Mouse (Mus musculus) heart, embryonic 14.5 days (tissue): ENCODE results near the gene Olfr51. TPM values are rescaled to one million over a fixed set of nuclear protein-coding genes. Genes with fewer than 3 reads are reported as not detected.
"Not testable (repeated sequence)": the region's sequence is repeated elsewhere in the genome, so short reads cannot be mapped to it uniquely, and the experiment has no call there.

Experiments
- ATAC-seq: fragments of 200-750 bp; cut with Nextera tagmentation; 2 replicates; pipeline ENCODE4 v1.8.0; 2017; ENCODE audit warnings: low read depth, moderate TSS enrichment; ENCODE audit not compliant: insufficient number of reproducible peaks, insufficient read depth, low FRiP score
- H3K27ac ChIP-seq, 2 experiments: fragments of 200-500 bp in 1 of 2; fragments of 300-500 bp in 1 of 2; sonication (generic) in 1 of 2; replicated peaks in 1 of 2; 2 replicates each; pipeline ENCODE4 v1.5.1; 2012 to 2014; ENCODE audit warnings: low read depth in 2 of 2, low read length in 2 of 2, control low read depth in 1 of 2, mild to moderate bottlenecking in 1 of 2, mixed read lengths in 1 of 2; ENCODE audit not compliant: control insufficient read depth in 1 of 2, insufficient read depth in 1 of 2
- H3K27me3 ChIP-seq: fragments of 300-500 bp; sonication (generic); 2 replicates; pipeline ENCODE4 v1.6.1; 2014; ENCODE audit warnings: mild to moderate bottlenecking, low read length, control low read depth; ENCODE audit not compliant: control insufficient read depth, insufficient read depth
- H3K36me3 ChIP-seq: fragments of 300-500 bp; sonication (generic); 2 replicates; pipeline ENCODE4 v1.6.1; 2014; ENCODE audit warnings: mild to moderate bottlenecking, control low read depth, low read length, mixed read lengths; ENCODE audit not compliant: control insufficient read depth, insufficient read depth
- H3K4me1 ChIP-seq, 2 experiments: fragments of 200-500 bp in 1 of 2; fragments of 300-500 bp in 1 of 2; sonication (generic) in 1 of 2; 2 replicates each; pipeline ENCODE4 v1.6.1; 2012 to 2014; ENCODE audit warnings: low read length in 2 of 2, control low read depth in 1 of 2, mixed read lengths in 1 of 2; ENCODE audit not compliant: control insufficient read depth in 2 of 2, insufficient read depth in 2 of 2
- H3K4me2 ChIP-seq: fragments of 300-500 bp; sonication (generic); 2 replicates; pipeline ENCODE4 v1.6.1; 2014; ENCODE audit warnings: mild to moderate bottlenecking, low read length
- H3K4me3 ChIP-seq, 2 experiments: fragments of 200-500 bp in 1 of 2; fragments of 300-500 bp in 1 of 2; sonication (generic) in 1 of 2; 2 replicates each; pipeline ENCODE4 v1.5.1; 2012 to 2014; ENCODE audit warnings: low read length in 2 of 2, mild to moderate bottlenecking in 2 of 2, control low read depth in 1 of 2, low read depth in 1 of 2, moderate library complexity in 1 of 2; ENCODE audit not compliant: control insufficient read depth in 1 of 2, insufficient read depth in 1 of 2
- H3K9ac ChIP-seq: fragments of 300-500 bp; sonication (generic); 2 replicates; pipeline ENCODE4 v1.6.1; 2014; ENCODE audit warnings: mild to moderate bottlenecking, low read length
- H3K9me3 ChIP-seq: fragments of 300-500 bp; sonication (generic); 2 replicates; pipeline ENCODE4 v1.6.1; 2016; ENCODE audit warnings: low read length, control low read depth; ENCODE audit not compliant: control insufficient read depth
- WGBS: fragments of 180-500 bp; shearing (Covaris S2); extraction: QIAGEN DNeasy Blood & Tissue Kit; methylation state at CpG from one replicate; pipeline ENCODE4 v1.1.7; 2014; 5-methylcytosine and 5-hydroxymethylcytosine counted together
- polyA plus RNA-seq: library from polyadenylated mRNA; unstranded; fragments of >200 nt; fragmentation: Nextera tagmentation; extraction: Ambion mirVana; gene quantifications from 2 replicates; pipeline ENCODE4 v1.2.1, GENCODE M21; 2014

Olfr51 gene
- polyA plus RNA-seq, 1 experiment from 2014 or later = not detected

DNA sequence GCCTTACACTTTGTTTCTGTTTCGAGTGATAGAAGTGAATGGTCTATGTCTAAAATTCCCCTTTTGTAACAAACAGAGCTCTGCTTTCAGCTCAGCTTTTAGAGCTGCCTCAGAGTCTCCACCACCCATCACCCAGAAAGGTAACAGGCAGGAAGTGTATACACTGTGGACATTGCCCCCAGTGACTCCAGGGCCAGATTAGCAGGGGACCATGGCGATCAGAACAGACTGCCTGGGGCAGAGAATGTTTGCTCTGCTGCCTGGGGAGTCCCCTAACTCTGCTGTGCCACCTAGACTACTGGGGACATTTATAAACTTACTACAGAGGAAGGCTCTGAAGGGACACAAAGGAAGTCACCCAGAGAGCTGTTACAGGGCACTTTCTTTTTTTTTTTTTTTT is 12.9 kb downstream of the Olfr51 start:
- Histone ChIP-seq H3K4me3 (no peak overlapping the region), H3K9me3 (peaks cover under 1% of the 10 kb centered on the region; the same call in 1 of the 2 replicates), H3K36me3 (no peaks in the 10 kb centered on the region), H3K9ac (no peak overlapping the region), H3K27me3 (no peaks in the 10 kb centered on the region), H3K4me1 (no peaks in the 10 kb centered on the region), H3K4me2 (no peak overlapping the region), H3K27ac (no peak overlapping the region)
- 43% methylated on average over 2 of the region's 2 CpGs for WGBS
- no peak for ATAC-seq

DNA sequence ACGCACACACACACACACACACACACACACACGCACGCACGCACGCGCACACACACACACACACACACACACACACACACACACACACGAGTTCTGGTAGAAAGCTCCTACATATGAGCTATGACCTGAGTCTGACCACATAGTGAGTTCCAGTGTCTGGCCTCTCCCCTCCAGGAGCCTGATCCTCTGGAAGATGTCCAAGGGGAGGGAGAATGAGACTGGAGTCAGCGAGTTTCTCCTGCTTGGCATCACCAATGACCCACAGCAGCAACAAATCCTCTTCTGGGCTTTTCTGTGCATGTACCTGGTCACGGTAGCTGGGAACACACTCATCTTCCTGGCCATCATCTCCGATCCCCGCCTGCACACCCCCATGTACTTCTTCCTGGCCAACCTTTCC is 23.4 kb downstream of the Olfr51 start:
- WGBS = 73% methylated on average over 11 of the region's 11 CpGs
- H3K4me1 ChIP-seq, H3K9me3 ChIP-seq, H3K36me3 ChIP-seq, H3K9ac ChIP-seq, H3K4me2 ChIP-seq, H3K27ac ChIP-seq, H3K27me3 ChIP-seq, ATAC-seq, H3K4me3 ChIP-seq: not testable (repeated sequence)

- not testable (repeated sequence) for H3K9ac ChIP-seq, H3K27ac ChIP-seq, H3K36me3 ChIP-seq, H3K27me3 ChIP-seq, ATAC-seq, H3K9me3 ChIP-seq, H3K4me1 ChIP-seq, H3K4me2 ChIP-seq, H3K4me3 ChIP-seq
- WGBS = 74% methylated on average over 8 of the region's 8 CpGs
These were observed 26.0 kb downstream of the Olfr51 start for GRCm38 (mm10) chr11:51029381-51029780.

- WGBS = 79% methylated on average over 2 of the region's 2 CpGs
- no peaks in the 10 kb centered on the region for H3K27me3 ChIP-seq
- no peak overlapping the region for H3K27ac ChIP-seq
- H3K9me3 ChIP-seq = no peaks in the 10 kb centered on the region
- ATAC-seq = no peak
- no peak overlapping the region for H3K9ac ChIP-seq
- H3K4me3 ChIP-seq = no peak overlapping the region
- H3K4me1 ChIP-seq = no peaks in the 10 kb centered on the region
- no peak overlapping the region for H3K4me2 ChIP-seq
- no peaks in the 10 kb centered on the region for H3K36me3 ChIP-seq
These were observed 26.8 kb downstream of the Olfr51 start for GRCm38 (mm10) chr11:51030225-51030624.

- WGBS = 4% methylated on average over 1 of the region's 1 CpGs
- ATAC-seq = no peak
- peaks cover 0 to 3% of the 10 kb centered on the region in 2 experiments; a peak in 1 of 4 replicates for H3K4me1 ChIP-seq
- no peaks in the 10 kb centered on the region for H3K27me3 ChIP-seq
- H3K4me2 ChIP-seq = no peak overlapping the region
- H3K4me3 ChIP-seq = no peak overlapping the region
- no peaks in the 10 kb centered on the region for H3K36me3 ChIP-seq
- H3K27ac ChIP-seq = no peak overlapping the region
- no peak overlapping the region for H3K9ac ChIP-seq
- H3K9me3 ChIP-seq = 0 out of 2 replicates have a peak, but pooled peaks cover 3% of the 10 kb centered on the region
These were observed 29.5 kb downstream of the Olfr51 start for GRCm38 (mm10) chr11:51032851-51033250.

DNA sequence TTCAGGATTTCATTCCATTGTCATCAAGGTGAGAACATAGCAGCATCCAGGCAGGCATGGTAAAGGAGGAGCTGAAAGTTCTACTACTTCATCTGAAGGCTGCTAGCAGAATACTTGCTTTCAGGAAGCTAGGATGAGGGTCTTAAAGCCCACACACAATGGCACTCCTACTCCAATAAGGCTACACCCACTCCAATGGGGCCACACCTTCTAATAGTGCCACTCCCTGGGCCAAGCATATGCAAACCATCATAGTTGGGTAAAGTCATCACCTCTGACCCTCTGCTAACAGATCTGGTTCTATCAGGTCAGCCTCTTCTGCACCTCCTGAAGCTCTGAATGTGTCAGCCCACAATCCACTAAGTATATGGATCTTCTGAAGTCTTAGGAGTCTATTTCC is 30.7 kb downstream of the Olfr51 start:
- not testable (repeated sequence) for H3K9me3 ChIP-seq, H3K4me3 ChIP-seq, H3K36me3 ChIP-seq, H3K4me1 ChIP-seq, H3K27me3 ChIP-seq, H3K9ac ChIP-seq, H3K4me2 ChIP-seq, ATAC-seq, H3K27ac ChIP-seq

DNA sequence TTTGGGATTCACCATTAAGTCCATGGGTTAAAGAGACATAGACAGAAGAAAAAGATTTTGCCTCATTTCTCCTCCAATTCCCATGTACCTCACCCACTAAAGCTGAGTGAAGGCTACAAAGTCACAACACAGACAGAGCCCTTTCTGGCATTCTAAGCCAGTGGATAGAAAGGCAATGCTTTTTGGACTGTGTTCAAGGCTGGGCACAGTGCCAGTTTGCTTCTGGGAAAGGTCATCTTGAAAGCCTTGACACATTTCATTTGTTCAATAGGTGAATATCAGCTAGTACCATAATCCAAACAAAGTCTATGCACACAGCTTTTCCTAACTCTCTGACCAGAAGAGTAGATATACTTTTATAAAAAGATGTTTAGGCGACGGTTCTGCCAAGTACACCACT is 32.6 kb downstream of the Olfr51 start:
- H3K4me1 ChIP-seq = peaks cover 0 to 3% of the 10 kb centered on the region in 2 experiments; a peak in 1 of 4 replicates
- no peaks in the 10 kb centered on the region for H3K36me3 ChIP-seq
- H3K4me2 ChIP-seq = no peak overlapping the region
- ATAC-seq = no peak
- H3K27me3 ChIP-seq = no peaks in the 10 kb centered on the region
- no peak overlapping the region for H3K9ac ChIP-seq
- WGBS = 30% methylated on average over 2 of the region's 2 CpGs
- H3K27ac ChIP-seq = no peak overlapping the region
- no peak overlapping the region for H3K4me3 ChIP-seq
- 0 out of 2 replicates have a peak, but pooled peaks cover 3% of the 10 kb centered on the region for H3K9me3 ChIP-seq

- not testable (repeated sequence) for H3K9ac ChIP-seq, ATAC-seq, H3K9me3 ChIP-seq, H3K4me3 ChIP-seq, H3K27me3 ChIP-seq, H3K36me3 ChIP-seq, H3K4me2 ChIP-seq, H3K4me1 ChIP-seq, H3K27ac ChIP-seq
- WGBS = 63% methylated on average over 3 of the region's 3 CpGs
These were observed 41.4 kb downstream of the Olfr51 start for GRCm38 (mm10) chr11:51044776-51045175.
